Mouse (Mus musculus): ENCODE data around the gene Gpt2. TPM values are rescaled to one million over a fixed set of nuclear protein-coding genes. Genes with fewer than 3 reads are reported as not detected.

Gene Gpt2
- polyA plus RNA-seq, 1 experiment from 2014 or later = 15.5 TPM

- WGBS = 90% methylated on average over 1 of the region's 1 CpGs
- H3K27me3 ChIP-seq (ENCODE audit: control insufficient read depth, insufficient read depth, low read depth, low read length) = no peaks in the 10 kb centered on the region
- H3K4me3 ChIP-seq (ENCODE audit: low read length) = no peak overlapping the region
- H3K4me2 ChIP-seq (ENCODE audit: low read depth, low read length) = no peak overlapping the region
- no peak for ATAC-seq (ENCODE audit: low read depth)
- H3K9me3 ChIP-seq (ENCODE audit: control insufficient read depth, low read length) = no peaks in the 10 kb centered on the region
- no peak overlapping the region for H3K27ac ChIP-seq (ENCODE audit: low read length)
- peaks cover 9% of the 10 kb centered on the region for H3K36me3 ChIP-seq (ENCODE audit: control insufficient read depth, insufficient read depth, low read length)
- no peak overlapping the region for H3K9ac ChIP-seq (ENCODE audit: low read length)
- H3K4me1 ChIP-seq (replicated peaks; ENCODE audit: control insufficient read depth, insufficient read depth, low read length) = no peaks in the 10 kb centered on the region
Observed at GRCm38 (mm10) chr8:85530717-85531116, 38.3 kb downstream of the Gpt2 start.

DNA sequence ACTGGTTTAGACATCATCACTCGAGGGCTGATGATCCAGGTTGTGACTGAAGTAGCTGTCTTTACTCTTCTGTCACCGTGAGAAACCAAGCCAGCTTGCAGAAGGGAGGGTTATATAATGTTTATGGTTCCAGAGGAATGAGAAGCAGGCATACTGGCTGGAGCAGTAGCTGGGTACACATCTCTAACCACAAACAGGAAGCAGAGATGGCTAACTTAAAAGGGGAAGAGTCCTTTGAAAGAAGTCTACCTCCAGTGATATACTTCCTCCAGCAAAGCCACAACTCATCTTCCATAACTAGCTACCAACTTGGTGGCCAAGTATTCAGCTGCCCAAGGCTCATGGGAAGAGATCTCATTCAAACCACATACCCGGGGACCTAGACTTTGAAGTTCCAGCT is 39.1 kb downstream of the Gpt2 start:
- H3K36me3 ChIP-seq (ENCODE audit: control insufficient read depth, insufficient read depth, low read length) = peaks cover 15% of the 10 kb centered on the region
- no peak overlapping the region for H3K9ac ChIP-seq (ENCODE audit: low read length)
- H3K4me3 ChIP-seq (ENCODE audit: low read length) = no peak overlapping the region
- H3K9me3 ChIP-seq (ENCODE audit: control insufficient read depth, low read length) = no peaks in the 10 kb centered on the region
- no peaks in the 10 kb centered on the region for H3K27me3 ChIP-seq (ENCODE audit: control insufficient read depth, insufficient read depth, low read depth, low read length)
- H3K4me2 ChIP-seq (ENCODE audit: low read depth, low read length) = no peak overlapping the region
- H3K4me1 ChIP-seq (replicated peaks; ENCODE audit: control insufficient read depth, insufficient read depth, low read length) = no peaks in the 10 kb centered on the region
- no peak for ATAC-seq (ENCODE audit: low read depth)
- no peak overlapping the region for H3K27ac ChIP-seq (ENCODE audit: low read length)
- WGBS = 76% methylated on average over 3 of the region's 3 CpGs

- Histone ChIP-seq H3K9ac (ENCODE audit: low read length) (no peak overlapping the region), H3K9me3 (ENCODE audit: control insufficient read depth, low read length) (no peaks in the 10 kb centered on the region), H3K36me3 (ENCODE audit: control insufficient read depth, insufficient read depth, low read length) (peaks cover 23% of the 10 kb centered on the region), H3K4me2 (ENCODE audit: low read depth, low read length) (no peak overlapping the region), H3K27ac (ENCODE audit: low read length) (peak overlapping the region; percentile 2; the same call in 1 of the 2 replicates), H3K4me3 (ENCODE audit: low read length) (no peak overlapping the region), H3K27me3 (ENCODE audit: control insufficient read depth, insufficient read depth, low read depth, low read length) (no peaks in the 10 kb centered on the region), H3K4me1 (replicated peaks; ENCODE audit: control insufficient read depth, insufficient read depth, low read length) (no peaks in the 10 kb centered on the region)
- 84% methylated on average over 4 of the region's 4 CpGs for WGBS
- no peak for ATAC-seq (ENCODE audit: low read depth)
Observed at GRCm38 (mm10) chr8:85532843-85533242, 40.5 kb downstream of the Gpt2 start.

DNA sequence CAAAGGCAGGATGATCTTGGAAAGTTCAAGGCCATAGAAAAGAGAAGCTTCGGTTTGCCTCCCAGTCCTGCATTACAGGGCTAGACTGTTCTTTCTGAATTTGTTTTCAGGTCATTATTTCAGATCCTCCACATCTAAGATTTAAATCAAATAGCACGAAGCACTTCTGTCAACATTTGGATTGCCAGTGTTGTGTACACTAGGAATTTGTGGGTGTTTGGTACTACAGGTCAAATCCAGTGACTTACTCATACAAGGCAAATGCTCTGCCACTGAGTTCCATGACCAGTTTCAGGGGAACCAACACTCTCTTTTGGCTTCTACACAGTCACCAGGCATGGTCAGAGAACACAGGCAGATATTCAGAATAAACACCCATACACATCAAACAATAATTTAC is 41.1 kb downstream of the Gpt2 start:
- Histone ChIP-seq H3K27me3 (ENCODE audit: control insufficient read depth, insufficient read depth, low read depth, low read length) (no peaks in the 10 kb centered on the region), H3K9me3 (ENCODE audit: control insufficient read depth, low read length) (no peaks in the 10 kb centered on the region), H3K4me2 (ENCODE audit: low read depth, low read length) (no peak overlapping the region), H3K36me3 (ENCODE audit: control insufficient read depth, insufficient read depth, low read length) (peaks cover 28% of the 10 kb centered on the region), H3K4me1 (replicated peaks; ENCODE audit: control insufficient read depth, insufficient read depth, low read length) (no peaks in the 10 kb centered on the region), H3K27ac (ENCODE audit: low read length) (peak overlapping the region; percentile 2), H3K9ac (ENCODE audit: low read length) (no peak overlapping the region), H3K4me3 (ENCODE audit: low read length) (no peak overlapping the region)
- ATAC-seq (ENCODE audit: low read depth) = no peak
- WGBS = 58% methylated on average over 2 of the region's 2 CpGs

DNA sequence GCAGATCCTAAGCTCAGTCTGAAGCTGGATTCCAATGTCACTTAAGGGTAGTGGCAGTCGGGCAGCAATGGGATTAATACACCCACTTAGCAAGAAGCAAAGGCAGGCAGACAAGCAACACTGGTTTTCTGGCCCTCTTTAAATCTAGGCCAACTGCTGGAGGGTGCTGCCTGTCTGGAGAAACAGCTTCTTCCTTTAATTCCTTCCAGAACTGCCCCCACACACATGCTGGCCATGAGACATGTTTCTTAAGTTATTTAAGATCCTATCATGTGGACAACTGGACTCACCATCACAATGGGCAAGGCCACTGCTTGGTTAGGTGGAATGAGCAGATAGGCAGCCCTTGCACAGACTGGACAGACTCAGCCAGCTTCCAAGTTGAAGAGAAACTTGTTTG is 41.8 kb downstream of the Gpt2 start:
- 72% methylated on average over 1 of the region's 1 CpGs for WGBS
- no peak overlapping the region for H3K9ac ChIP-seq (ENCODE audit: low read length)
- no peak overlapping the region for H3K27ac ChIP-seq (ENCODE audit: low read length)
- H3K27me3 ChIP-seq (ENCODE audit: control insufficient read depth, insufficient read depth, low read depth, low read length) = no peaks in the 10 kb centered on the region
- H3K36me3 ChIP-seq (ENCODE audit: control insufficient read depth, insufficient read depth, low read length) = peaks cover 35% of the 10 kb centered on the region
- no peaks in the 10 kb centered on the region for H3K9me3 ChIP-seq (ENCODE audit: control insufficient read depth, low read length)
- no peak overlapping the region for H3K4me3 ChIP-seq (ENCODE audit: low read length)
- no peaks in the 10 kb centered on the region for H3K4me1 ChIP-seq (replicated peaks; ENCODE audit: control insufficient read depth, insufficient read depth, low read length)
- H3K4me2 ChIP-seq (ENCODE audit: low read depth, low read length) = no peak overlapping the region
- no peak for ATAC-seq (ENCODE audit: low read depth)

- H3K36me3 ChIP-seq (ENCODE audit: control insufficient read depth, insufficient read depth, low read length) = peaks cover 41% of the 10 kb centered on the region
- H3K27ac ChIP-seq (ENCODE audit: low read length) = no peak overlapping the region
Observed at GRCm38 (mm10) chr8:85536332-85536731, 44.0 kb downstream of the Gpt2 start.

GRCm38 (mm10) chr8:85551934-85552333 is 59.6 kb downstream of the Gpt2 start:
- Histone ChIP-seq H3K4me1 (replicated peaks; ENCODE audit: control insufficient read depth, insufficient read depth, low read length) (peaks cover 5% of the 10 kb centered on the region; the same call in 1 of the 2 replicates), H3K27ac (ENCODE audit: low read length) (no peak overlapping the region), H3K4me2 (ENCODE audit: low read depth, low read length) (no peak overlapping the region), H3K27me3 (ENCODE audit: control insufficient read depth, insufficient read depth, low read depth, low read length) (no peaks in the 10 kb centered on the region), H3K9ac (ENCODE audit: low read length) (no peak overlapping the region), H3K36me3 (ENCODE audit: control insufficient read depth, insufficient read depth, low read length) (peaks cover 33% of the 10 kb centered on the region), H3K9me3 (ENCODE audit: control insufficient read depth, low read length) (no peaks in the 10 kb centered on the region), H3K4me3 (ENCODE audit: low read length) (no peak overlapping the region)
- WGBS = 89% methylated on average over 1 of the region's 1 CpGs
- no peak for ATAC-seq (ENCODE audit: low read depth)

More at GRCm38 (mm10) chr8:85536332-85536731, 44.0 kb downstream of the Gpt2 start:
- H3K27me3 ChIP-seq (ENCODE audit: control insufficient read depth, insufficient read depth, low read depth, low read length) = no peaks in the 10 kb centered on the region
- no peak overlapping the region for H3K4me2 ChIP-seq (ENCODE audit: low read depth, low read length)
- 98% methylated on average over 2 of the region's 2 CpGs for WGBS
- H3K4me1 ChIP-seq (replicated peaks; ENCODE audit: control insufficient read depth, insufficient read depth, low read length) = no peaks in the 10 kb centered on the region
- H3K4me3 ChIP-seq (ENCODE audit: low read length) = no peak overlapping the region
- no peak for ATAC-seq (ENCODE audit: low read depth)
- H3K9me3 ChIP-seq (ENCODE audit: control insufficient read depth, low read length) = no peaks in the 10 kb centered on the region
- H3K9ac ChIP-seq (ENCODE audit: low read length) = no peak overlapping the region

DNA sequence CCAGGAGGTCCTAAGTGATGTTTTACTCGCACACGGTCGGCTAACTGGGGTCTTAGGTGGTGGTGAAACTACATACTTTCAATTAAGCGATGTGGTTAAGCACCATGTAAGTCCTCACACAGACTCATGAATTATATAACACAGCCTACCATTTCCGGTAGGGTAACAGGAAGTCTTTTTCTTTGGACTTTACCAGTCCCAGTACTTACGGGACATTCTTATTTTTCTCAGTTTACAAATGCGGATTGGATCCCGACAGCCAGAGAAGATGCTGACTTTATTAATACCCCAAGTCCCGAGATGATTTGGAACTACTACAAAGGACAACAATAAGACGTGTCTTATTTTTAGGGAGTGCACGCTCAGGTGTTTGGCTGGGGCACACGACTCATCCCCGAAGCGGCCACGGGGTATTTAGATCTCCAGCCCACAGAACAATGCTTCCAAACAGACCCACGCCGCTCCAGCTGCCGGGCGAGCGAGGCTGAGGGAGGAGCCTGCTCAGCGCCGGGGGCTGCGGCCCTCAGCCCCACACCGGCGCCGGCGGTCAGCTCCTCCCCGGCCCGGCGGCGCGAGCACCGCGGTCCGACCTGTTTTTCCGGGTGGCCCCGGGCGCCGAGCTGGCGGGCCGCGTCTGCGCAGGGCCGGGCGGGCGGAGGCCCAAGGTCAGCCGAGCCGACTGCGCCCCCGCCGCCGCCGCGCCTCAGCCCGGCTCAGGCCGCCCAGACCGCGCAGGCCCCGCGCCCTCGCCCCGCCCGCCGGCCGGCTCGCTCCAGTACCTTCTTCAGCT is 62.2 kb downstream of the Gpt2 start:
- Histone ChIP-seq H3K9ac (ENCODE audit: low read length) (peak overlapping the region; percentile 94), H3K27me3 (ENCODE audit: control insufficient read depth, insufficient read depth, low read depth, low read length) (no peaks in the 10 kb centered on the region), H3K27ac (ENCODE audit: low read length) (peak overlapping the region; percentile 93), H3K4me2 (ENCODE audit: low read depth, low read length) (peak overlapping the region; percentile 94), H3K36me3 (ENCODE audit: control insufficient read depth, insufficient read depth, low read length) (peaks cover 12% of the 10 kb centered on the region), H3K9me3 (ENCODE audit: control insufficient read depth, low read length) (no peaks in the 10 kb centered on the region), H3K4me1 (replicated peaks; ENCODE audit: control insufficient read depth, insufficient read depth, low read length) (peaks cover 5% of the 10 kb centered on the region; the same call in 1 of the 2 replicates), H3K4me3 (ENCODE audit: low read length) (peak overlapping the region; percentile 90)
- under 1% methylated on average over 61 of the region's 66 CpGs for WGBS
- peak; percentile 91 for ATAC-seq (ENCODE audit: low read depth)

GRCm38 (mm10) chr8:85555181-85556145 is 63.1 kb downstream of the Gpt2 start, which contains the start of gene Dnaja2:
TSS of gene Dnaja2 (minus strand) at chr8:85555344.
- ATAC-seq (ENCODE audit: low read depth) = peak; percentile 98
- peak within 1 kb of the TSS; percentile 93 for H3K27ac ChIP-seq (ENCODE audit: low read length)
- peak within 1 kb of the TSS; percentile 94 for H3K9ac ChIP-seq (ENCODE audit: low read length)
- H3K9me3 ChIP-seq (ENCODE audit: control insufficient read depth, low read length) = no peaks in the 10 kb centered on the region
- peak within 1 kb of the TSS; percentile 90 for H3K4me3 ChIP-seq (ENCODE audit: low read length)
- H3K4me1 ChIP-seq (replicated peaks; ENCODE audit: control insufficient read depth, insufficient read depth, low read length) = peaks cover 5% of the 10 kb centered on the region; the same call in 1 of the 2 replicates
- no peaks in the 10 kb centered on the region for H3K27me3 ChIP-seq (ENCODE audit: control insufficient read depth, insufficient read depth, low read depth, low read length)
- 0% methylated on average over 60 of the region's 77 CpGs for WGBS
- peak within 1 kb of the TSS; percentile 94 for H3K4me2 ChIP-seq (ENCODE audit: low read depth, low read length)
- peaks cover 10% of the 10 kb centered on the region; the same call in 1 of the 2 replicates for H3K36me3 ChIP-seq (ENCODE audit: control insufficient read depth, insufficient read depth, low read length)

Data from lung, embryonic 16.5 days (tissue).